8 mouse cellular contexts compared by ENCODE assay signal in genomic region chr8:109704565-109705319, GRCm38 (mm10). TPM values are rescaled to one million over a fixed set of nuclear protein-coding genes. Genes with fewer than 3 reads are reported as not detected.
A peak's percentile ranks its signal among the peaks of the same experiment; 100 is the strongest.
DNase-seq lines count a peak whose midpoint lies in the region; ATAC-seq and TF ChIP-seq lines count a peak whose summit lies in the region.

No protein-coding gene starts in this region.

- peak overlapping the region; percentile 96 for H3K4me3 ChIP-seq in gastrocnemius, adult 2 months
- peak overlapping the region; percentile 92 for H3K4me3 ChIP-seq in forebrain, embryonic 15.5 days
- H3K4me3 ChIP-seq in liver, embryonic 11.5 days (ENCODE audit: low read depth, low read length): peak overlapping the region; percentile 94
- H3K4me3 ChIP-seq in midbrain, embryonic 16.5 days (ENCODE audit: low read depth, low read length): peak overlapping the region; percentile 93

- intact Hi-C loops in gastrocnemius, adult 2 months (cut with DNase I): loop anchor here (5.0 kb wide), 1 partner anchor 97 kb away; the partner anchor contains the start of gene Dhodh
- intact Hi-C loops in gastrocnemius, postnatal 36 days (cut with DNase I): no loop called here

- H3K4me1 ChIP-seq in forebrain, embryonic 15.5 days: peaks cover 32% of the 10 kb centered on the region
- H3K4me1 ChIP-seq in liver, embryonic 11.5 days (replicated peaks; ENCODE audit: control insufficient read depth, insufficient read depth, low read length): peaks cover 13% of the 10 kb centered on the region
- peaks cover 22% of the 10 kb centered on the region for H3K4me1 ChIP-seq in midbrain, embryonic 16.5 days (ENCODE audit: control insufficient read depth, insufficient read depth, low read length)

- peak overlapping the region; percentile 89 for H3K4me2 ChIP-seq in forebrain, embryonic 15.5 days (replicated peaks)
- peak overlapping the region; percentile 87 for H3K4me2 ChIP-seq in liver, embryonic 11.5 days
- H3K4me2 ChIP-seq in midbrain, embryonic 16.5 days (ENCODE audit: low read length): peak overlapping the region; percentile 89

- no peaks in the 10 kb centered on the region for H3K9me3 ChIP-seq in forebrain, embryonic 15.5 days
- H3K9me3 ChIP-seq in liver, embryonic 11.5 days (ENCODE audit: control insufficient read depth, low read length): no peaks in the 10 kb centered on the region
- no peaks in the 10 kb centered on the region for H3K9me3 ChIP-seq in midbrain, embryonic 16.5 days (replicated peaks; ENCODE audit: control insufficient read depth, low read length, poor library complexity, severe bottlenecking)

- H3K36me3 ChIP-seq in forebrain, embryonic 15.5 days: peaks cover 19% of the 10 kb centered on the region
- peaks cover 13% of the 10 kb centered on the region for H3K36me3 ChIP-seq in liver, embryonic 11.5 days (ENCODE audit: control insufficient read depth, insufficient read depth, low read length)
- peaks cover 8% of the 10 kb centered on the region for H3K36me3 ChIP-seq in midbrain, embryonic 16.5 days (ENCODE audit: control insufficient read depth, insufficient read depth, low read length)

- no peaks in the 10 kb centered on the region for H3K27me3 ChIP-seq in forebrain, embryonic 15.5 days
- no peaks in the 10 kb centered on the region for H3K27me3 ChIP-seq in liver, embryonic 11.5 days (replicated peaks; ENCODE audit: control insufficient read depth, insufficient read depth, low read length)
- no peaks in the 10 kb centered on the region; the same call in 1 of the 2 replicates for H3K27me3 ChIP-seq in midbrain, embryonic 16.5 days (ENCODE audit: control insufficient read depth, insufficient read depth, low read depth, low read length)

- H3K27ac ChIP-seq in gastrocnemius, adult 2 months: peak overlapping the region; percentile 87
- H3K27ac ChIP-seq in forebrain, embryonic 15.5 days (replicated peaks): 0 out of 2 replicates have a peak overlapping the region, but pooled peaks have one; percentile 0
- H3K27ac ChIP-seq in liver, embryonic 11.5 days (ENCODE audit: low read depth, low read length): 0 out of 2 replicates have a peak overlapping the region, but pooled peaks have one; percentile 92
- H3K27ac ChIP-seq in midbrain, embryonic 16.5 days (ENCODE audit: low read length): peak overlapping the region; percentile 98

- peak overlapping the region; percentile 98 for H3K9ac ChIP-seq in forebrain, embryonic 15.5 days (replicated peaks)
- H3K9ac ChIP-seq in liver, embryonic 11.5 days (ENCODE audit: low read depth, low read length): peak overlapping the region; percentile 27; the same call in 1 of the 2 replicates
- peak overlapping the region; percentile 100 for H3K9ac ChIP-seq in midbrain, embryonic 16.5 days (ENCODE audit: low read depth, low read length)

- no peak for TF ChIP-seq CTCF in gastrocnemius, adult 2 months (IDR thresholded peaks at IDR 0.05)

- WGBS in forebrain, embryonic 15.5 days: 11% methylated on average over 24 of the region's 24 CpGs
- WGBS in liver, embryonic 11.5 days: 7% methylated on average over 24 of the region's 24 CpGs
- 13% methylated on average over 24 of the region's 24 CpGs for WGBS in midbrain, embryonic 16.5 days

- no peak; the same call in 1 of the 2 replicates for ATAC-seq in forebrain, embryonic 15.5 days (replicated peaks)
- peak; percentile 22 for ATAC-seq in liver, embryonic 11.5 days (replicated peaks; ENCODE audit: low FRiP score)
- ATAC-seq in midbrain, embryonic 16.5 days: peak; percentile 55

- DNase-seq in gastrocnemius, adult 2 months: no peak
- no peak for DNase-seq in gastrocnemius, adult 18-20 months (ENCODE audit: low spot score)
- DNase-seq in ES-CJ7 (ENCODE audit: low read depth, low spot score): peak; percentile 53
- DNase-seq in liver, embryonic 11.5 days (ENCODE audit: low spot score): no peak
- no peak for DNase-seq in gastrocnemius, postnatal 25 days
- no peak for DNase-seq in gastrocnemius, postnatal 36 days

RNA-seq across cellular contexts. Expression of gene Zfp821, which starts 0.6 kb away (rescaled TPM):
- 1 to 10 TPM; 5.8 to 6.0 TPM for total RNA-seq in gastrocnemius, adult 2 months (2021)
- 1 to 10 TPM; 3.6 to 5.6 TPM for total RNA-seq in gastrocnemius, adult 18-20 months (2021)
- 85.6 and 94.3 TPM in 2 replicates for polyA plus RNA-seq in forebrain, embryonic 15.5 days (2015; fragmentation: Nextera tagmentation; extraction: Ambion mirVana)
- polyA plus RNA-seq in liver, embryonic 11.5 days (2014; fragmentation: Nextera tagmentation; extraction: Ambion mirVana): 10.6 and 11.7 TPM in 2 replicates
- 69.6 and 76.1 TPM in 2 replicates for polyA plus RNA-seq in midbrain, embryonic 16.5 days (2015; fragmentation: Nextera tagmentation; extraction: Ambion mirVana)
- 1 to 10 TPM; 4.6 to 5.2 TPM for total RNA-seq in gastrocnemius, postnatal 25 days (2021)
- 1 to 10 TPM; 4.3 to 5.9 TPM for total RNA-seq in gastrocnemius, postnatal 36 days (2021)

RNA-seq across cellular contexts. Expression of gene Ist1, which starts 11.7 kb away (rescaled TPM):
- 10 to 100 TPM; 31.6 to 34.1 TPM for total RNA-seq in gastrocnemius, adult 2 months (2021)
- 10 to 100 TPM; 27.7 to 32.7 TPM for total RNA-seq in gastrocnemius, adult 18-20 months (2021)
- 177 and 181 TPM in 2 replicates for polyA plus RNA-seq in forebrain, embryonic 15.5 days (2015; fragmentation: Nextera tagmentation; extraction: Ambion mirVana)
- 76.4 and 85.5 TPM in 2 replicates for polyA plus RNA-seq in liver, embryonic 11.5 days (2014; fragmentation: Nextera tagmentation; extraction: Ambion mirVana)
- polyA plus RNA-seq in midbrain, embryonic 16.5 days (2015; fragmentation: Nextera tagmentation; extraction: Ambion mirVana): 158 and 171 TPM in 2 replicates
- 10 to 100 TPM; 26.5 to 26.7 TPM for total RNA-seq in gastrocnemius, postnatal 25 days (2021)
- total RNA-seq in gastrocnemius, postnatal 36 days (2021): 10 to 100 TPM; 25.4 to 31.4 TPM

RNA-seq across cellular contexts. Expression of gene Atxn1l, which starts 32.8 kb away (rescaled TPM):
- 10 to 100 TPM; 20.4 to 21.9 TPM for total RNA-seq in gastrocnemius, adult 2 months (2021)
- 10 to 100 TPM; 21.8 to 23.4 TPM for total RNA-seq in gastrocnemius, adult 18-20 months (2021)
- 4.3 and 4.6 TPM in 2 replicates for polyA plus RNA-seq in forebrain, embryonic 15.5 days (2015; fragmentation: Nextera tagmentation; extraction: Ambion mirVana)
- polyA plus RNA-seq in liver, embryonic 11.5 days (2014; fragmentation: Nextera tagmentation; extraction: Ambion mirVana): 5.6 and 7.5 TPM in 2 replicates
- 3.7 and 5.1 TPM in 2 replicates for polyA plus RNA-seq in midbrain, embryonic 16.5 days (2015; fragmentation: Nextera tagmentation; extraction: Ambion mirVana)
- total RNA-seq in gastrocnemius, postnatal 25 days (2021): 10 to 100 TPM; 15.7 to 16.9 TPM
- 10 to 100 TPM; 17.3 to 19.7 TPM for total RNA-seq in gastrocnemius, postnatal 36 days (2021)

Comparison
In these comparisons a context has a peak if more than half of its experiments do, and no peak if none do; other contexts are left out.
1. H3K27ac ChIP-seq: peak in every context shown above with its lines; median percentile 98 in midbrain, embryonic 16.5 days; 92 in liver, embryonic 11.5 days; 87 in gastrocnemius, adult 2 months; 0 in forebrain, embryonic 15.5 days.
2. H3K9ac ChIP-seq: peak in every context shown above with its lines; median percentile 100 in midbrain, embryonic 16.5 days; 98 in forebrain, embryonic 15.5 days; 27 in liver, embryonic 11.5 days.